Mouse (Mus musculus) mouse trophoblast stem cell (cell line): ENCODE measurements around the gene Socs2.
"Not testable (repeated sequence)": the region's sequence is repeated elsewhere in the genome, so short reads cannot be mapped to it uniquely, and the experiment has no call there.

ENCODE experiments used
- in situ Hi-C, 2 experiments: fragments of 300-500 bp; cut with MseI, MboI; formaldehyde crosslinking; loops; 2 replicates in 1 of 2; 3 replicates in 1 of 2; pipeline ENCODE4 v1.15.1; 2025

Gene Socs2

GRCm38 (mm10) chr10:95397191-95397835 is 19.7 kb downstream of the Socs2 start:
- in situ Hi-C loops = no loop called here

GRCm38 (mm10) chr10:95396356-95396755 is 20.6 kb downstream of the Socs2 start:
- in situ Hi-C loops = no loop called here

GRCm38 (mm10) chr10:95394819-95395812 is 21.9 kb downstream of the Socs2 start:
- in situ Hi-C loops = no loop called here

- in situ Hi-C loops = no loop called here
Measured at GRCm38 (mm10) chr10:95392073-95392472, 24.9 kb downstream of the Socs2 start.

GRCm38 (mm10) chr10:95390871-95391270 is 26.1 kb downstream of the Socs2 start:
- in situ Hi-C loops = no loop called here

- in situ Hi-C loops = not testable (repeated sequence)
Measured at GRCm38 (mm10) chr10:95389805-95390204, 27.2 kb downstream of the Socs2 start.

GRCm38 (mm10) chr10:95388821-95389477 is 28.0 kb downstream of the Socs2 start:
- in situ Hi-C loops = no loop called here

GRCm38 (mm10) chr10:95386527-95386926 is 30.5 kb downstream of the Socs2 start:
- in situ Hi-C loops = no loop called here

GRCm38 (mm10) chr10:95385801-95386203 is 31.2 kb downstream of the Socs2 start:
- in situ Hi-C loops = no loop called here

GRCm38 (mm10) chr10:95385081-95385480 is 31.9 kb downstream of the Socs2 start:
- in situ Hi-C loops = no loop called here

GRCm38 (mm10) chr10:95384446-95384845 is 32.5 kb downstream of the Socs2 start:
- in situ Hi-C loops = no loop called here

- in situ Hi-C loops = no loop called here
Measured at GRCm38 (mm10) chr10:95373340-95373739, 43.6 kb downstream of the Socs2 start.

- in situ Hi-C loops = no loop called here
Measured at GRCm38 (mm10) chr10:95371942-95372341, 45.0 kb downstream of the Socs2 start.

GRCm38 (mm10) chr10:95369190-95369589 is 47.8 kb downstream of the Socs2 start:
- in situ Hi-C loops = no loop called here

- in situ Hi-C loops = no loop called here
Measured at GRCm38 (mm10) chr10:95368151-95368550, 48.8 kb downstream of the Socs2 start.

GRCm38 (mm10) chr10:95367661-95368089 is 49.3 kb downstream of the Socs2 start:
- in situ Hi-C loops = no loop called here

GRCm38 (mm10) chr10:95367241-95367640 is 49.7 kb downstream of the Socs2 start:
- in situ Hi-C loops = no loop called here

GRCm38 (mm10) chr10:95362326-95362725 is 54.7 kb downstream of the Socs2 start:
- in situ Hi-C loops = no loop called here

- in situ Hi-C loops = no loop called here
Measured at GRCm38 (mm10) chr10:95361260-95361841, 55.6 kb downstream of the Socs2 start.

GRCm38 (mm10) chr10:95360048-95360447 is 56.9 kb downstream of the Socs2 start:
- in situ Hi-C loops = no loop called here

- in situ Hi-C loops = no loop called here
Measured at GRCm38 (mm10) chr10:95357721-95358120, 59.3 kb downstream of the Socs2 start.

GRCm38 (mm10) chr10:95356711-95357110 is 60.3 kb downstream of the Socs2 start:
- in situ Hi-C loops = no loop called here
